Mouse (Mus musculus): ENCODE measurements around the gene Pate1. TPM values are rescaled to one million over a fixed set of nuclear protein-coding genes. Genes with fewer than 3 reads are reported as not detected.

Pate1 gene
- not detected for polyA plus RNA-seq (2017; shearing (Covaris generic))

DNA sequence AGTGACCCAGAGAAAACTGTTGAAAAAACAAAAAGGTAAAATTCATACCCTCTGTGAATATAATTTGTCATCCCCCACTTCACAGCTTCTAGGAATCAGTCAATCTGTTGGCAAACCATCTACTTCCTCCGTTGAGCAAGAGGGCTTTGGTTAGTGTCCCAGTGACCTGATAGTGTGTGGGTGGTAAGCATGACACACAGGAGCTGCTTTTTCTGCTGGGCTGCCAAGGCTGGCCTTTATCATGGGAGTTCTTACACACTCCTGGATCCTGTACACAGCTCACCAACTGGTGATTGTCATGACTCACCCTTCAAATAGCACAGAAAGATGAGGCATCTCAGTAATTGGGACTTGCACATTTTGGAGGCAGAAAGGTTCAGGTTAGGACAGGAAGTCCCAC lies at the start of gene Pate1:
TSS of gene Pate1 (minus strand) at position 378 of the 400 bp plus-strand sequence.

GRCm38 (mm10) chr9:35648102-35648501 lies 39.1 kb downstream of the Pate1 start, which contains the start of gene Pate3:
Gene Pate3 (minus strand): TSS chr9:35648202.

Other genes with a start within 250 kb of the Pate1 start
- not detected for gene Gm1113, start 169.1 kb downstream of the Pate1 start, polyA plus RNA-seq (2017; shearing (Covaris generic))
- gene Ddx25, start 128.9 kb downstream of the Pate1 start, polyA plus RNA-seq (2017; shearing (Covaris generic)) = 0.09 TPM
- gene Pus3, start 128.8 kb downstream of the Pate1 start, polyA plus RNA-seq (2017; shearing (Covaris generic)) = 37.6 TPM
- 0.65 TPM for gene Pate2, start 117.1 kb downstream of the Pate1 start, polyA plus RNA-seq (2017; shearing (Covaris generic))
- gene Hyls1, start 117.0 kb downstream of the Pate1 start, polyA plus RNA-seq (2017; shearing (Covaris generic)) = 12.3 TPM
- not detected for gene Pate4, start 75.4 kb downstream of the Pate1 start, polyA plus RNA-seq (2017; shearing (Covaris generic))
- gene Pate3, start 39.2 kb downstream of the Pate1 start, polyA plus RNA-seq (2017; shearing (Covaris generic)) = not detected
- not detected for gene Gm17677, start 53.7 kb upstream of the Pate1 start, polyA plus RNA-seq (2017; shearing (Covaris generic))
- gene Gm17727, start 90.7 kb upstream of the Pate1 start, polyA plus RNA-seq (2017; shearing (Covaris generic)) = not detected
- not detected for gene Gm27235, start 102.7 kb upstream of the Pate1 start, polyA plus RNA-seq (2017; shearing (Covaris generic))
- gene D730048I06Rik, start 102.7 kb upstream of the Pate1 start, polyA plus RNA-seq (2017; shearing (Covaris generic)) = not detected
- not detected for gene 9230110F15Rik, start 156.8 kb upstream of the Pate1 start, polyA plus RNA-seq (2017; shearing (Covaris generic))
- not detected for gene 9230113P08Rik, start 221.0 kb upstream of the Pate1 start, polyA plus RNA-seq (2017; shearing (Covaris generic))

All from inflammation-experienced regulatory T-cells, adult 16 weeks (primary cell).